Mouse (Mus musculus) adrenal gland, adult 8-10 months (tissue): ENCODE results near the gene Camk2b. TPM values are rescaled to one million over a fixed set of nuclear protein-coding genes. Genes with fewer than 3 reads are reported as not detected.

ENCODE experiments used
- DNase-seq: peaks from one replicate; pipeline ENCODE4 v3.0.0; 2022
- total RNA-seq, 4 experiments: library from RNA; stranded (reverse); gene quantifications; 2 replicates each; pipeline ENCODE4 v1.2.4; 2022

Camk2b gene
- total RNA-seq, 4 experiments from 2014 or later = 13.2 to 25.8 (median 20.0) TPM

GRCm38 (mm10) chr11:5981323-5981722, 84.8 kb downstream of the Camk2b start:
- no peak for DNase-seq

- DNase-seq = no peak
Measured at GRCm38 (mm10) chr11:5980561-5980960, 85.6 kb downstream of the Camk2b start.

GRCm38 (mm10) chr11:5980108-5980507, 86.1 kb downstream of the Camk2b start:
- no peak for DNase-seq

GRCm38 (mm10) chr11:5979088-5979487, 87.1 kb downstream of the Camk2b start:
- no peak for DNase-seq

- DNase-seq = no peak
Measured at GRCm38 (mm10) chr11:5976106-5976505, 90.1 kb downstream of the Camk2b start.

- no peak for DNase-seq
Measured at GRCm38 (mm10) chr11:5975068-5975467, 91.1 kb downstream of the Camk2b start.

- no peak for DNase-seq
Measured at GRCm38 (mm10) chr11:5974053-5974452, 92.1 kb downstream of the Camk2b start.

- no peak for DNase-seq
Measured at GRCm38 (mm10) chr11:5973151-5973550, 93.0 kb downstream of the Camk2b start.

- no peak for DNase-seq
Measured at GRCm38 (mm10) chr11:5971202-5971601, 95.0 kb downstream of the Camk2b start.

- no peak for DNase-seq
Measured at GRCm38 (mm10) chr11:5968223-5968622, 97.9 kb downstream of the Camk2b start.

- DNase-seq = no peak
Measured at GRCm38 (mm10) chr11:5966751-5967150, 99.4 kb downstream of the Camk2b start.

- no peak for DNase-seq
Measured at GRCm38 (mm10) chr11:5965865-5966264, 100.3 kb downstream of the Camk2b start.

- DNase-seq = no peak
Measured at GRCm38 (mm10) chr11:5960051-5960450, 106.1 kb downstream of the Camk2b start.

GRCm38 (mm10) chr11:5955546-5956276, 110.5 kb downstream of the Camk2b start, which contains the start of gene Ykt6:
Gene Ykt6 (plus strand): TSS chr11:5955693.
- DNase-seq = peak; percentile 95

- no peak for DNase-seq
Measured at GRCm38 (mm10) chr11:5954965-5955504, 111.1 kb downstream of the Camk2b start.

- DNase-seq = no peak
Measured at GRCm38 (mm10) chr11:5954435-5954834, 111.7 kb downstream of the Camk2b start.

GRCm38 (mm10) chr11:5953130-5953765, 112.9 kb downstream of the Camk2b start:
- DNase-seq = no peak

GRCm38 (mm10) chr11:5952501-5952900, 113.7 kb downstream of the Camk2b start:
- peak; percentile 30 for DNase-seq

GRCm38 (mm10) chr11:5949586-5950352, 116.4 kb downstream of the Camk2b start, which contains the start of gene Gck:
Gene Gck (minus strand): TSS chr11:5950081.
- no peak for DNase-seq

- no peak for DNase-seq
Measured at GRCm38 (mm10) chr11:5948546-5949250, 117.5 kb downstream of the Camk2b start.

GRCm38 (mm10) chr11:5947796-5948195, 118.4 kb downstream of the Camk2b start:
- DNase-seq = no peak

- peak; percentile 75 for DNase-seq
Measured at GRCm38 (mm10) chr11:5945096-5945495, 121.1 kb downstream of the Camk2b start.
